ENCODE assay signal across 10 mouse cellular contexts in the genomic region with DNA sequence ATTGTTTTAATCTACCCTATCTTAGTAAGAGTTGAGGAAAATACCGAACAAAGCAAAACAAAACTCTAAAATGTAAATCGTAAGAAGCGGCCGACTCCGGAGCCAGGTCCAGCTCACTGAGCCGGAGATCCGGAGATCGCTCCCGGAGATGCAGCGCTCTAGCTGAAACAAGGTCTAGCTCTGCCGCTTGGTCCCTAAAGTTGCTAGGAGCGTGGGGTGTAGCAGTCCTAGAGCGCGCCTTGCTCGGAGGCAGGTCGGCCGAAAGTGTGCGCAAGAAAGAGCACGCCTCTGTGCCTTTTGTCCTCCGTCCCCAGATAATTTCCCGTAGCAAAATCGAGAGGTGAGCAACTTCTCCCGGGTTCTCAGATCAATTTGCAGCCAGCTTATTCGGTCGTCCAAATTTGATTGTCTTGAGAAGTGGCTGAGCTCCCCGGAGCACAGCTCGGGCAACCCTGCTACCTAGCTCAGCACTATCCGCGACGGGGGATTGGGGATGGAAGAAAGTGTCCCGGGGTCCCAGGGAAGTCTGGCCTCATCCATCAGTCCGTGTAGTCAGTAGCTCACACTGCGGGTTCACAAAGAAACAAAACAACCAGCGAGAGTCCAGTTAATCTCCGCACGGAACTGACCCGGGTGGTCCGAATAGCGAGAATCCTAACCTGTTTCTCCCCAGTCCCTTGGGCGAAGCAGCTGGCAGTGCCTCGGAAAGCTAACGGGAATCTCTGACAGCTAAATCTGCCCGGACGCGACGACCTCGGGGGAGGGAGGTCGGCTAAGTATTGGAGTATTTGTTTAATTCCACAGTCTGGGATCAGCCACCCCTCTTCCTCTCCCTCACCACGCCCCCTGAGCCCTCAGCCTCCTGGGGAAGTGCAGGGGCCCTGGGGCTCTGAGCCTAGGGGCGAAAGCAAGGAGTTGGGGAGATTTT. TPM values are rescaled to one million over a fixed set of nuclear protein-coding genes. Genes with fewer than 3 reads are reported as not detected.
DNase-seq lines count a peak whose midpoint lies in the region; ATAC-seq and TF ChIP-seq lines count a peak whose summit lies in the region.
"Had no signal": no experiment of that assay in that cellular context is flagged by ENCODE, and none has a peak within 500 bp of the region (broad histone marks: within the 10 kb centered on the region; RNA-seq: fewer than 3 reads in every experiment).

No protein-coding gene starts in this region.

- peaks cover 73% of the 10 kb centered on the region for H3K27me3 ChIP-seq in kidney, postnatal 0 days (ENCODE audit: insufficient read depth, low read length)
- H3K27me3 ChIP-seq in embryonic facial prominence, embryonic 10.5 days (replicated peaks; ENCODE audit: low read depth, poor library complexity, severe bottlenecking), result peaks cover 100% of the 10 kb centered on the region
- H3K27me3 ChIP-seq in intestine, embryonic 15.5 days (replicated peaks), result peaks cover 89% of the 10 kb centered on the region
- H3K27me3 ChIP-seq in neural tube, embryonic 15.5 days (replicated peaks), result peaks cover 95% of the 10 kb centered on the region

- no peak for ATAC-seq in kidney, postnatal 0 days (replicated peaks; ENCODE audit: low FRiP score, low read depth)
- peak; percentile 12; the same call in 1 of the 2 replicates for ATAC-seq in intestine, embryonic 15.5 days
- no peak for ATAC-seq in neural tube, embryonic 15.5 days (ENCODE audit: low FRiP score)

- no peak overlapping the region for H3K9ac ChIP-seq in kidney, postnatal 0 days (ENCODE audit: low read depth, low read length)
- no peak overlapping the region for H3K9ac ChIP-seq in intestine, embryonic 15.5 days
- H3K9ac ChIP-seq in neural tube, embryonic 15.5 days (replicated peaks), result no peak overlapping the region
- H3K9ac ChIP-seq: hindbrain, embryonic 15.5 days had no signal

- WGBS in kidney, postnatal 0 days, result 1% methylated on average over 50 of the region's 50 CpGs
- under 1% methylated on average over 50 of the region's 50 CpGs for WGBS in embryonic facial prominence, embryonic 10.5 days
- WGBS in intestine, embryonic 15.5 days, result under 1% methylated on average over 50 of the region's 50 CpGs
- WGBS in neural tube, embryonic 15.5 days, result under 1% methylated on average over 50 of the region's 50 CpGs

- DNase-seq in kidney, postnatal 0 days (ENCODE audit: low spot score), result no peak
- DNase-seq in kidney, adult 9 months, result no peak
- peak; percentile 69 for DNase-seq in embryonic facial prominence, embryonic 10.5 days (ENCODE audit: low spot score)
- DNase-seq in thymus, postnatal 10 days (ENCODE audit: low spot score in 2 of 2), result no peak
- no peak for DNase-seq in layer of hippocampus, adult 9-11 months
- no peak for DNase-seq in adrenal gland, postnatal 25 days
- DNase-seq: right cerebral cortex, adult 18-20 months had no signal

- no peaks in the 10 kb centered on the region for H3K36me3 ChIP-seq in kidney, postnatal 0 days (ENCODE audit: insufficient read depth, low read length)
- H3K36me3 ChIP-seq in embryonic facial prominence, embryonic 10.5 days (replicated peaks), result no peaks in the 10 kb centered on the region
- H3K36me3 ChIP-seq in intestine, embryonic 15.5 days, result no peaks in the 10 kb centered on the region
- H3K36me3 ChIP-seq in neural tube, embryonic 15.5 days, result no peaks in the 10 kb centered on the region
- H3K36me3 ChIP-seq: hindbrain, embryonic 15.5 days had no signal

- no peaks in the 10 kb centered on the region for H3K9me3 ChIP-seq in kidney, postnatal 0 days (replicated peaks; ENCODE audit: low read length)
- no peaks in the 10 kb centered on the region for H3K9me3 ChIP-seq in embryonic facial prominence, embryonic 10.5 days
- H3K9me3 ChIP-seq in intestine, embryonic 15.5 days, result no peaks in the 10 kb centered on the region
- H3K9me3 ChIP-seq in neural tube, embryonic 15.5 days (replicated peaks), result no peaks in the 10 kb centered on the region
- H3K9me3 ChIP-seq: hindbrain, embryonic 15.5 days had no signal

- no peak overlapping the region for H3K27ac ChIP-seq in kidney, postnatal 0 days
- H3K27ac ChIP-seq in embryonic facial prominence, embryonic 10.5 days (replicated peaks), result no peak overlapping the region
- H3K27ac ChIP-seq in intestine, embryonic 15.5 days, result no peak overlapping the region
- H3K27ac ChIP-seq in neural tube, embryonic 15.5 days (replicated peaks), result no peak overlapping the region
- H3K27ac ChIP-seq: hindbrain, embryonic 15.5 days had no signal

- peak overlapping the region; percentile 20 for H3K4me3 ChIP-seq in kidney, postnatal 0 days (replicated peaks; ENCODE audit: low read depth, low read length)
- peak overlapping the region; percentile 41 for H3K4me3 ChIP-seq in embryonic facial prominence, embryonic 10.5 days
- H3K4me3 ChIP-seq in intestine, embryonic 15.5 days (replicated peaks), result 0 out of 2 replicates have a peak overlapping the region, but pooled peaks have one; percentile 1
- peak overlapping the region; percentile 2; the same call in 1 of the 2 replicates for H3K4me3 ChIP-seq in neural tube, embryonic 15.5 days (replicated peaks)
- H3K4me3 ChIP-seq: hindbrain, embryonic 15.5 days had no signal

- H3K4me2 ChIP-seq in kidney, postnatal 0 days (ENCODE audit: low read length), result peak overlapping the region; percentile 41
- H3K4me2 ChIP-seq in intestine, embryonic 15.5 days (replicated peaks), result peak overlapping the region; percentile 11; the same call in 1 of the 2 replicates
- peak overlapping the region; percentile 9; the same call in 1 of the 2 replicates for H3K4me2 ChIP-seq in neural tube, embryonic 15.5 days
- H3K4me2 ChIP-seq: hindbrain, embryonic 15.5 days had no signal

- no peaks in the 10 kb centered on the region for H3K4me1 ChIP-seq in kidney, postnatal 0 days (replicated peaks; ENCODE audit: insufficient read depth, low read length)
- H3K4me1 ChIP-seq in embryonic facial prominence, embryonic 10.5 days, result peaks cover 13% of the 10 kb centered on the region
- peaks cover 7% of the 10 kb centered on the region for H3K4me1 ChIP-seq in intestine, embryonic 15.5 days (replicated peaks)
- peaks cover 8% of the 10 kb centered on the region; the same call in 1 of the 2 replicates for H3K4me1 ChIP-seq in neural tube, embryonic 15.5 days

- TF ChIP-seq CTCF in kidney, postnatal 0 days (IDR thresholded peaks at IDR 0.05; ENCODE audit: low read depth), result no peak

RNA-seq across cellular contexts. Expression of gene Tbx15, which starts 0.9 kb away (rescaled TPM):
- 0.05 TPM in 1 of 2 replicates, not detected in the other for polyA plus RNA-seq in kidney, postnatal 0 days (2015; fragmentation: Nextera tagmentation; extraction: Ambion mirVana)
- polyA plus RNA-seq in embryonic facial prominence, embryonic 10.5 days (2016; fragmentation: Nextera tagmentation; extraction: Ambion mirVana), result 1.6 and 2.5 TPM in 2 replicates
- 0.04 TPM in 2 replicates for polyA plus RNA-seq in intestine, embryonic 15.5 days (2015; fragmentation: Nextera tagmentation; extraction: Ambion mirVana)
- polyA plus RNA-seq in neural tube, embryonic 15.5 days (2015; fragmentation: Nextera tagmentation; extraction: Ambion mirVana), result 0.19 and 0.29 TPM in 2 replicates
- total RNA-seq in adrenal gland, postnatal 25 days (2021), result 0.55 TPM in 1 of 2 replicates, not detected in the other
